Mouse (Mus musculus) megakaryocyte-erythroid progenitor cell, adult 5-6 weeks (primary cell): ENCODE results near the gene Gsap. TPM values are rescaled to one million over a fixed set of nuclear protein-coding genes. Genes with fewer than 3 reads are reported as not detected.

ENCODE experiments used
- total RNA-seq, 2 experiments: library from RNA; stranded (forward) in 1 of 2; stranded (reverse) in 1 of 2; fragments of 200-1000, 215-1000 nt in 1 of 2; fragments of >200 nt in 1 of 2; fragmentation: Nextera tagmentation in 1 of 2; gene quantifications; 2 replicates each; pipeline ENCODE4 v1.2.3; 2014 to 2017

Gene Gsap
- total RNA-seq, 2 experiments from 2014 or later = 1.1 to 2.6 TPM

Other genes with a start within 250 kb of the Gsap start
- 30.6 and 43.0 TPM in 2 replicates for gene Rsbn1l, start 229.9 kb upstream of the Gsap start, total RNA-seq (2014; fragmentation: Nextera tagmentation)
- 26.7 and 33.0 TPM in 2 replicates for gene Rsbn1l, start 229.9 kb upstream of the Gsap start, total RNA-seq (2017)
- gene Ptpn12, start 130.3 kb upstream of the Gsap start, total RNA-seq (2014; fragmentation: Nextera tagmentation) = 61.3 and 82.5 TPM in 2 replicates
- gene Ptpn12, start 130.3 kb upstream of the Gsap start, total RNA-seq (2017) = 35.8 and 52.0 TPM in 2 replicates
- gene Fgl2, start 186.4 kb downstream of the Gsap start, total RNA-seq (2014; fragmentation: Nextera tagmentation) = 1.2 and 1.8 TPM in 2 replicates
- 1.6 and 5.8 TPM in 2 replicates for gene Fgl2, start 186.4 kb downstream of the Gsap start, total RNA-seq (2017)
- not detected in 2 replicates for gene Ccdc146, start 238.4 kb downstream of the Gsap start, total RNA-seq (2014; fragmentation: Nextera tagmentation)
- not detected in 2 replicates for gene Ccdc146, start 238.4 kb downstream of the Gsap start, total RNA-seq (2017)
- gene Fam185a, start 238.7 kb downstream of the Gsap start, total RNA-seq (2014; fragmentation: Nextera tagmentation) = 12.4 and 15.2 TPM in 2 replicates
- gene Fam185a, start 238.7 kb downstream of the Gsap start, total RNA-seq (2017) = 10.8 and 25.8 TPM in 2 replicates